Mouse (Mus musculus) stomach, postnatal 0 days (tissue): ENCODE results near the gene Tspan31. TPM values are rescaled to one million over a fixed set of nuclear protein-coding genes. Genes with fewer than 3 reads are reported as not detected.

Experiments used
- ATAC-seq: fragments of 200-750 bp; cut with Nextera tagmentation; 2 replicates; pipeline ENCODE4 v1.8.0; 2017; ENCODE audit not compliant: low FRiP score, low TSS enrichment
- DNase-seq: peaks from one replicate; pipeline ENCODE4 v3.0.0-alpha.2; 2016; ENCODE audit warnings: low spot score
- H3K27ac ChIP-seq: fragments of 300-500 bp; sonication (generic); replicated peaks from 2 replicates; pipeline ENCODE4 v1.5.1; 2014; ENCODE audit warnings: mild to moderate bottlenecking, control low read depth
- H3K27me3 ChIP-seq: fragments of 300-500 bp; sonication (generic); 2 replicates; pipeline ENCODE4 v1.6.1; 2014; ENCODE audit warnings: low read length; ENCODE audit not compliant: control insufficient read depth, insufficient read depth
- H3K36me3 ChIP-seq: fragments of 300-500 bp; sonication (generic); 2 replicates; pipeline ENCODE4 v1.6.1; 2014; ENCODE audit warnings: low read length, mixed read lengths; ENCODE audit not compliant: control insufficient read depth, insufficient read depth
- H3K4me1 ChIP-seq: fragments of 300-500 bp; sonication (generic); replicated peaks from 2 replicates; pipeline ENCODE4 v1.6.1; 2014; ENCODE audit warnings: antibody characterized with exemption; ENCODE audit not compliant: control insufficient read depth, insufficient read depth
- H3K4me2 ChIP-seq: fragments of 300-500 bp; sonication (generic); replicated peaks from 2 replicates; pipeline ENCODE4 v1.6.1; 2014; ENCODE audit warnings: low read depth, mild to moderate bottlenecking, control low read depth, moderate library complexity
- H3K4me3 ChIP-seq: fragments of 300-500 bp; sonication (generic); 2 replicates; pipeline ENCODE4 v1.5.1; 2014; ENCODE audit warnings: low read depth, low read length, control low read depth
- H3K9ac ChIP-seq: fragments of 300-500 bp; sonication (generic); 2 replicates; pipeline ENCODE4 v1.6.1; 2014; ENCODE audit warnings: mild to moderate bottlenecking, low read length, control low read depth, mixed read lengths
- H3K9me3 ChIP-seq: fragments of 300-500 bp; sonication (generic); 2 replicates; pipeline ENCODE4 v1.6.1; 2016; ENCODE audit warnings: low read length; ENCODE audit not compliant: control insufficient read depth
- CTCF ChIP-seq: IDR thresholded peaks from 2 replicates; pipeline ENCODE4 v1.5.1; 2016; ENCODE audit warnings: antibody characterized with exemption, low read depth, mild to moderate bottlenecking, moderate library complexity
- EP300 ChIP-seq: optimal IDR thresholded peaks from 2 replicates; pipeline ENCODE3; 2016; ENCODE audit warnings: antibody characterized with exemption
- WGBS: fragments of 180-500 bp; shearing (Covaris S2); extraction: QIAGEN DNeasy Blood & Tissue Kit; methylation state at CpG from one replicate; pipeline ENCODE4 v1.1.7; 2014; 5-methylcytosine and 5-hydroxymethylcytosine counted together
- polyA plus RNA-seq: library from polyadenylated mRNA; unstranded; fragments of >200 nt; fragmentation: Nextera tagmentation; extraction: Ambion mirVana; gene quantifications from 2 replicates; pipeline ENCODE4 v1.2.1, GENCODE M21; 2015

The Tspan31 gene
- polyA plus RNA-seq, 1 experiment from 2014 or later, result 82.8 TPM

DNA sequence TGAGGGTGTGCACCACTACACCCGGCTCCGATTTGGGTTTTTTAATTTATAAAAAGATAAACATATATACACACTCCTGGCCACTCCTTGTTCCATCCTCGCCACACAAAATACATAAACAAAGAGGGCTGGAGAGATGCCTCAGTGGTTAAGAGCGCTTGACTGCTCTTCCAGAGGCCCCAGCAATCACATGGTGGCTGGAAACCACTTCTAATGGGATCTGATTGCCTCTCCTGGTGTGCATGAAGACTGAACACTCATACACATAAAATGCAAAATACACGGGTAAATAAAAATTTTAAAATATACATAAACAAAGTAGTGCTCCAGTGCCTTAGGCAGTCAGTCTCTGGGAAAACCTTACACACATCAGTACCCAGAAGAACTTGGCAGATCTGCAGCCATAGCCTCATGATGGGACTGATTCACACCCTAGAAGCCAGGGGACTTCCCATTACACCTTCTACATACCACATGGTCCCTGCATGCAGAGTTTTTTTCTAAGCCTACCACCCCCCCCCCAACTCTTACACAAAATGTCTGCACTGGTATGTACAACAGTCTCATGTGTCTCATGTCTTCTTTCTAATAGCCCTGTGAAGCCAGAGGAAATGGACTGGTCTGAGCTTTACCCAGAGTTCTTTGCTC, 27.5 kb downstream of the Tspan31 start:
- H3K9ac ChIP-seq, result peak overlapping the region; percentile 67
- H3K27me3 ChIP-seq, result no peaks in the 10 kb centered on the region
- no peaks in the 10 kb centered on the region for H3K36me3 ChIP-seq
- H3K9me3 ChIP-seq, result no peaks in the 10 kb centered on the region
- DNase-seq (no peak), ATAC-seq (no peak)
- H3K4me2 ChIP-seq, result peak overlapping the region; percentile 98
- 9% methylated on average over 5 of the region's 5 CpGs for WGBS
- no peak overlapping the region for H3K27ac ChIP-seq
- no peaks in the 10 kb centered on the region; the same call in 1 of the 2 replicates for H3K4me1 ChIP-seq
- H3K4me3 ChIP-seq, result peak overlapping the region; percentile 85
- TF ChIP-seq CTCF (no peak), EP300 (no peak)

DNA sequence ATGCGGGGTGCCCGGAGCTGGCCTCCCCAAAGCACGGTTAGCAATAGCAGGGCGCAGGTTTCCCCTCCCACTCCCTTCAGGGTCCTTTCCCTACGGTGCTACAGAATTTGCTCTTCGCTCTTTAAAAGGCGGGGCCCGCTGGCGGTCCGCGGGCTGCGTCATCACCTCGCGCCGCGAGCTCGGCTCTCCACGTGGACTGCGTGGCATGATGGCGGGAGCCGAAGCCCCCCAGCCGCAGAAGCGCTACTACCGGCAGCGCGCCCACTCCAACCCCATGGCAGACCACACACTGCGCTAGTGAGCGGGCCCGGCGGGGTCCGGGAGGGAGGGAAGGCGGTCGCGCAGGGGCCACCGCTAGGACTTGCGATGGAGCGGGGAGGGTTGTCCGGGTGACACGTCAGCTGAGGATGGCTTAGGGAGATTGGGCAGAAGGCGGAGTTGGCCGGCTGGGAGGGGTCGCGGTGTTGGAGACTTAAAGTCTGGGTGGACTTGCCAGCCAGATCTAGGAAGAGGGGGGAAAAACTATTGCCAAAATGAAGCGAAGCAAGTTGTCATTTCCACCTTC, 28.2 kb downstream of the Tspan31 start:
- Histone ChIP-seq H3K27me3 (no peaks in the 10 kb centered on the region), H3K36me3 (no peaks in the 10 kb centered on the region), H3K9ac (peak overlapping the region; percentile 67), H3K4me2 (peak overlapping the region; percentile 98), H3K4me1 (no peaks in the 10 kb centered on the region; the same call in 1 of the 2 replicates), H3K4me3 (peak overlapping the region; percentile 85), H3K9me3 (no peaks in the 10 kb centered on the region), H3K27ac (peak overlapping the region; percentile 65)
- TF ChIP-seq CTCF, result no peak
- no peak for TF ChIP-seq EP300
- ATAC-seq, result peak; percentile 81
- under 1% methylated on average over 42 of the region's 44 CpGs for WGBS
- peak; percentile 91 for DNase-seq

DNA sequence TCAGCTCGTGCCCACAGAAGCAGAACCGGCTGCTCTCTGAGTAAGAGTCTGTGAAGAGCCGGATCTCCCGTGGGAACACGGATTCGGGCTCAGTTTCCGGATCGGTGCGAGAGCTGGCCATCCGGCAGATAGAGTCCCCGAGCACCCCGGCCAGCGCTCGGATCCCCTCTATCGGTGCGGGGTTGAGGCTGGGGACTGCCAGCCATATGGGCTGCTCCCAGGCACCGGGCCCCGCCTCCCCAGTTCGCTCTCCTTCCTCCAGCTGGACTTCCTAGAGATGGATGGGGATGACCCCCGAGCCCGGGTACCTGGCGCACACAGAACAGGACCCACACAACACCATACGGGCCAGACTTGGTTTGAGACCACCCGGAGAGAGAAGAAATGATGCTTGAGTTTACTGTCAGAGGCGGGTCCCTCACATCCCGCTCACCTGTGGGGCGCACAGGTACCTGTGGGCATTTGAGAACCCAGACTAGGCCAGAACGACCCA, 28.7 kb downstream of the Tspan31 start, which contains the start of the genes Mettl1 and Eef1akmt3:
Gene Mettl1, plus strand, starts transcription at position 141 of the 493 bp plus-strand sequence.
Gene Eef1akmt3, minus strand, starts transcription at position 240 of the 493 bp plus-strand sequence.
- peak; percentile 43 for ATAC-seq
- H3K27me3 ChIP-seq, result no peaks in the 10 kb centered on the region
- WGBS, result 0% methylated on average over 28 of the region's 28 CpGs

DNA sequence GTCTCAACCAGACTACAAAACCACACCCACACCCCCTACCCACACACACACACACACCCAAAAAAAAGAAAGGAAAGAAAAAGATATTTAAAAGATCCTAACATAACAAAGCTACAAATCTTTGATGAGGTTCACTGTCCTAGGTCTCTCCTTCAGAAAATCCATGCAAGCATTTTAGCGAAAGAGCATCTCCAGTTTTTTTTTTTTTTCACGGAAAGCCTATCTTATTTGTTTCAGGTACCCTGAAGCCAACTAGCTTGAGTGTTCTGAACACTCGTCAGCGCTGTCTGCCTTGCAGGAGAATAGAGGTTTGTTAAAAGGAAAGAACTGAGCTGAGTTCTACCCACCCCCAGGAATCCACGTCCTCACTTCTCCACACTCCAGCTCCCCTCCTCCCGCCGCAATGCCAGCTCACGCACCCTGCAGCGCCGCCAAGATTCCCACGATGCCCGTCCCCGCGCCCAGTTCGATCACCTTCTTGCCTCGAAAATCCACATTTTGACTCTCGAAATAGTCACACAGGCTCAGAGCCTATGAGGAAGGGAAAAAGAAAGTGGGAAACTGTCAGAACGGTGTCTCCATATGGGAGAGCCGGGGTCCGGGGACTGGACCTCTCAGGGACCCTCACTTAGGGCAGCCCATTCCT, 29.4 kb downstream of the Tspan31 start:
- 2% methylated on average over 20 of the region's 20 CpGs for WGBS
- no peaks in the 10 kb centered on the region; the same call in 1 of the 2 replicates for H3K4me1 ChIP-seq
- H3K9ac ChIP-seq, result peak overlapping the region; percentile 67
- DNase-seq, result peak; percentile 54
- peak overlapping the region; percentile 85 for H3K4me3 ChIP-seq
- no peaks in the 10 kb centered on the region for H3K27me3 ChIP-seq
- H3K36me3 ChIP-seq, result no peaks in the 10 kb centered on the region
- peak overlapping the region; percentile 65 for H3K27ac ChIP-seq
- no peaks in the 10 kb centered on the region for H3K9me3 ChIP-seq
- no peak for TF ChIP-seq CTCF
- no peak for TF ChIP-seq EP300
- ATAC-seq, result peak; percentile 30; the same call in 1 of the 2 replicates
- H3K4me2 ChIP-seq, result peak overlapping the region; percentile 98

More for the DNA sequence above, 28.7 kb downstream of the Tspan31 start, which contains the start of the genes Mettl1 and Eef1akmt3:
- TF ChIP-seq CTCF (no peak; the same call in 1 of the 2 replicates), EP300 (no peak)
- H3K4me2 ChIP-seq, result peak within 1 kb of the TSS; percentile 98
- H3K36me3 ChIP-seq, result no peaks in the 10 kb centered on the region
- H3K4me1 ChIP-seq, result no peaks in the 10 kb centered on the region; the same call in 1 of the 2 replicates
- H3K4me3 ChIP-seq, result peak within 1 kb of the TSS; percentile 85
- H3K9me3 ChIP-seq, result no peaks in the 10 kb centered on the region
- H3K27ac ChIP-seq, result peak within 1 kb of the TSS; percentile 65
- DNase-seq, result peak; percentile 65
- H3K9ac ChIP-seq, result peak within 1 kb of the TSS; percentile 67

DNA sequence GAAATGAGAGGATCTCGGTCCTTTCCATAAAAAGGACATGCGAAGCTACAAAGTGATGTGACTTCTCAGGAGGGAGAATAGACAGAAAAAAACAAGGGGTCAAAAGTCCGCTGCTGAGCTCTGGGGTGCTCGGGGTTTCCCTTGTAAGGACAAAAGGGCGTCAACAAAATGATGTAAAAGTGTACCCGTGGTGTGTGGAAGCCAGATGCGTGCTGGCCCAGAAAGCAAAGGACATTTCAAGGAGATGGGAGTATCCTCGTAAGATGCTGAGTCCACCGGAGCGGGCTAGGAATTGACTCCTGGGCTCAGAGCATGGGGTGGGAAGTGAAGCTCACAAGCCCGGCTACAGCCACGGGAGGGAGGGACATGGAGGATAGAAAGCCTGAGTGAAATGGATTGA, 32.4 kb downstream of the Tspan31 start:
- H3K9ac ChIP-seq, result no peak overlapping the region
- no peaks in the 10 kb centered on the region for H3K9me3 ChIP-seq
- DNase-seq (no peak), ATAC-seq (no peak)
- TF ChIP-seq EP300 (no peak), CTCF (no peak)
- no peak overlapping the region for H3K4me2 ChIP-seq
- no peaks in the 10 kb centered on the region for H3K36me3 ChIP-seq
- no peak overlapping the region for H3K4me3 ChIP-seq
- no peaks in the 10 kb centered on the region; the same call in 1 of the 2 replicates for H3K4me1 ChIP-seq
- 76% methylated on average over 12 of the region's 12 CpGs for WGBS
- no peak overlapping the region for H3K27ac ChIP-seq
- no peaks in the 10 kb centered on the region for H3K27me3 ChIP-seq
